Mouse (Mus musculus) embryo, embryonic 9.5 days (tissue): Measurements from ENCODE around the gene Fanci.
A peak's percentile ranks its signal among the peaks of the same experiment; 100 is the strongest.

ENCODE experiments used
- DNase-seq: peaks from one replicate; pipeline ENCODE4 v3.0.0-alpha.2; 2017; ENCODE audit errors: extremely low spot score

Fanci gene

DNA sequence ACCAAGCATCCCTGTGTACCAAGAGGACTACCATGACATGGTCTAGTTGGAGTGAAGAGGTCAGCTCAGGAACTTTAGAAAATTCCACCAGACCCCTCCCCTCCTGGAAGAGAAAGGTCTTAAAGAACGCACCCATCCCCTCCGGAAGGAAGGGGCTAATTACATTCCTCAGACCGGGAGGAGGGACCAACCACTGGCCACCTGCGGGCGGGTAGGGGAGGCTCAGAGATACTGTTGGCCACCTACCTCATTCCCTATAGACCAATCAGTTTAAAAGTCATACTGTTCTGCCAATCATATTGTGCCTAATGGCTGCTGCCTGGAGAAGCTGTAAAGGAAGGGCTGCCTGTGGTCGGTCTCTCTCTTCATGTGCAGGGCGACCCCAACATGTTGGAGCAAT, 3.7 kb upstream of the Fanci start:
- no peak for DNase-seq

DNA sequence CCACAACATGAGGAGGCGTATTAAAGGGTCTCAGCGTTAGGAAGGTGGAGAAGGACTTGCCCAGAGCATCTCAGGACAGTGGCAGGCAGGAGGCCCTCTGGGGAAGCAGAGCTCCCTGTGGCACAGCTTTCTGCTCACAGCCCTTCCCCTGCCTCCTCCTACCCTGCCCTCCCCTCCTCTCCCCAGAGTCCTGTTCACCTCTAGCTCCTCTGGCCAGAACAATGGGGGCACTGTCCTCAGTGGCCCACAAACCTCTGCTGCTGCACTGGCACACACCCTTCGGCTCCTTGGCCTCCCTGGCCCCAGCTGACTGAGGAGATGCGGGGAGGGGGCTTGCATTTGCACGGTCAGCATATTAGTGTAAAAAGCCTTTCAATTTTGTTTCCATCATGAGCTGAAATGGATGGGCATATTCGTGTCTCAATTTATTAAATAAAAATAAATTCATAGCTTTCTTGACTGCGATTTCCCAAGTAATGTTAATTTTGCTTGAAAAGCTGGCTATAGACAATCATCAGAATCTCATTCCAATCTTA, 3.0 kb upstream of the Fanci start:
- no peak for DNase-seq

DNA sequence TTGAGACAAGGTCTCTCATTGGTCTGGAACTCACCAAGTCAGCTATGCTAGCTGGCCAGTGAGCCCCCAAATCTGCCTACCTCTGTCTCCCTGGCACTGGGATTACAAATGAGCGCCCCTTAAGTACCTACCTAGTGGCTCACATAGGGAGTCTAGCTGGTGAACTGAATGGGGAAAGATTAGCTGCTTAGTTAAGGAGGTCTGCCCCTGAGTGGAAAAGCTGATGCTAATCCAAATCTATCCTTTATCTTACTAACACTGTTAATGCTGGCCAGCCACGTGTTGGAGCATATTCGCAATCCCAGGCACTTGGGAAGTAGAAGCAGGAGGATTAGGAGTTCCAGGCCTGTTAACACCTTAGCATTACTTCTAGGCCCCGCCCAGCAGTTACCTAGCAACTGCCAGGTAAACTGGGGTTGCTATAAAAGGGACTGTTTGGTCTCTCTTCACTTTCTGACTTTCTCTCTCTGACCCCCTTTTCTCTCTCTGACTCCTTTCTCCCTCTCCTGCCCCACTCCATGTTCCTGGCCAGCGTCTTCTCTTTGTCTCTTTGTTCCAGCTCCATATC, 1.5 kb upstream of the Fanci start:
- DNase-seq, result no peak

GRCm38 (mm10) chr7:79391471-79391870, 258 bp upstream of the Fanci start:
- no peak for DNase-seq

DNA sequence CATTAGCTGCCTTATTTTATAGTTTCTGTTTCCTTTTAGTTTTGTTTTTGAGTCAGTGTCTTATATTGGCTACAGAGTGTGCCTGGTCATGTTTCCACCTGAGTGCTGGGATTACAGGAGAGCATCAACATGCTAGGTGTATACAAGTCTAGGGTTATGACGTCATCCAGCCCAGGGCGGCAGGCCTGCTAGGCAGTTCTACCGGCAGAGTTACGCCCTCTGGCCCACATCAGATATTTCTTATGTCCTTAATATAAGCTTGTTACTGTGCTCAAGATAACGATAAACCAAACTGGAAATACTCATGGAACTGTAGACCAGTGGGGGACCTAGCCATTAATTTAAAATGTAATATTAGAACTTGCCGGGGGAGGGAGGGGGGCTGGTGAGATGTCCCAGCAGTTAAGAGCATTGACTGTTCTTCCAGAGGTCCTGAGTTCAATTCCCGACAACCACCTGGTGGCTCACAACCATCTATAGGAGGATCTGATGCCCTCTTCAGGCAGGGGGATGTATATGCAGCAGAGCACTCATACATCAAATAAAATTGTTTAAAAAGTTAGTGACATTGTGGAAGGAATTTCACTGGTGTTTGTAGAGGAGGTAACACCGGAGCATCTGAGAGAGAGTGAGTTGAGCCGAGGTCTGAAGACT, 1.3 kb downstream of the Fanci start:
- DNase-seq, result peak; percentile 31

DNA sequence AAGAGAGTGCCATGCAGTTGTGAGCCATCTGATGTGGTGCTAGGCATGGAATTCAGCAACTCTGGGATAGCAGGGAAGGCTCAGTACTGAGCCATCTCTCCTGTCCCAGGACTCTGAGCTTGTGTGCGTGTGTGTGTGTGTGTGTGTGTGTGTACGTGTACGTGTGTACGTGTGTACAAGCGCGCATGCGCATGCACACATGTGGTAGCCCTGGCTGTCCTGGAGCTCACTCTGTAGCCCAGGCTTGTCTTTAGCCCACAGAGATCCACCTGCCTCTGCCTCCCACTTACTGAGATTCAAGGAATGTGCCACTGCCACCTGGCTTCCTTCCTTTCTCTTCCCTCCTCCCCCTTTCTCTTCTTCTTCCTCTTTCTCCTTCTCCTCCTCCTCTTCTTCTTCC, 2.2 kb downstream of the Fanci start:
- no peak for DNase-seq

DNA sequence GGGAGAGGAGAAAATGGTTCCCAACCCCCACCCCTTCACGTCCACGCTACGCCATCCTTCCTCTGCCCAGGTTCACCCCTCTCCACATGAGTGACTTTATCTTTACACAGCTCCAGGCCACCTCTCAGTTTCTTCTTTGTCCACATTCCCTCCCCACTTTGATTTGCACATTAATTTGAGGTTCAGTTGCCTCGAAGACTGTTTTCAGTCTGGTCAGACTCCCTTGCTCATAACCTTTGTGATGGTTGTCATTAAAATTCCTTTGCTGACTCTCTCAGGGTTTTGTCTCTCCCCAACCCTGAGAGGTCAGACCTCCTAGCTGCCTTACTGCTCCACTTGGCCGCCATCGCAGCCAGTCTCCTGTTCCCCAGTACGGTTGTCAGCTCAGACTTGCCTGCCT, 2.9 kb downstream of the Fanci start:
- DNase-seq, result no peak

- no peak for DNase-seq
Observed at GRCm38 (mm10) chr7:79395186-79395585, 3.5 kb downstream of the Fanci start.

GRCm38 (mm10) chr7:79397446-79397963, 5.8 kb downstream of the Fanci start:
- no peak for DNase-seq

DNA sequence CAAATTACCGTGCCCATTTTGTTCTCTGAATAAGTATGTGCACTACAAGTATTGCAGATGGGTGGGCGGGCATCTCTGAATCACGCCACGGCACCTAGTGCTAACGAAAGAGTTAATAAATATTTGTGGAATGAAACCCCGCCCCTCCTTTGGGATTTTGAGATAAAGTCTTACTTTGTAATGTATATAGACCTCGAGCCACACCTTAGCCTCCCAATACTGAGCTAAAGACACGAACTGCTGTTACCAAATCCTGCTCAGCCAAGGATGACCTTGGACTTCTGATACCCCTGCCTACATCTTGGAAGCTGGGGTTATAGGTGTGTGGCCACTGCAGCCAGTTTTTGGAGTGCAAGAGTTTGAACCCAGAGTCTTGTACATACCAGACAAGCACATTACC, 6.7 kb downstream of the Fanci start:
- DNase-seq, result no peak

- no peak for DNase-seq
Observed at GRCm38 (mm10) chr7:79398971-79399370, 7.2 kb downstream of the Fanci start.

DNA sequence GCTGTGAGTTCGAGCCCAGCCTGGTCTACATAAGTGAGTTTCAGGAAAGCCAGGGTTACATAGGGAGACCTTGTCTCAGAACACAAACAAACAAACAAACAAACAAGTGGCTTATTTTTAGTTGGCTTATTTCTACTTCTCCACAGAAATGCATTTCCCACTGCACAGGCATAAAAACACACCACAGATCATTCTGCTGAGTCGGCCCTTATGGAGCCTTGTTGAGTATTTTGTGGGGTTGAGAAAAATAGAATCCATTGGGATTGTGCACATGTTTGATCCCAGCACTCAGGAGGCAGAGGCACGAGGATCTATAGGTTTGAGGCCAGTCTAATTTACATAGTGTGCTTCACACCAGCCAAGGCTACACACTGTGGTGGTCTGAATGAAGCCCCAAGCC, 8.6 kb downstream of the Fanci start:
- no peak for DNase-seq

DNA sequence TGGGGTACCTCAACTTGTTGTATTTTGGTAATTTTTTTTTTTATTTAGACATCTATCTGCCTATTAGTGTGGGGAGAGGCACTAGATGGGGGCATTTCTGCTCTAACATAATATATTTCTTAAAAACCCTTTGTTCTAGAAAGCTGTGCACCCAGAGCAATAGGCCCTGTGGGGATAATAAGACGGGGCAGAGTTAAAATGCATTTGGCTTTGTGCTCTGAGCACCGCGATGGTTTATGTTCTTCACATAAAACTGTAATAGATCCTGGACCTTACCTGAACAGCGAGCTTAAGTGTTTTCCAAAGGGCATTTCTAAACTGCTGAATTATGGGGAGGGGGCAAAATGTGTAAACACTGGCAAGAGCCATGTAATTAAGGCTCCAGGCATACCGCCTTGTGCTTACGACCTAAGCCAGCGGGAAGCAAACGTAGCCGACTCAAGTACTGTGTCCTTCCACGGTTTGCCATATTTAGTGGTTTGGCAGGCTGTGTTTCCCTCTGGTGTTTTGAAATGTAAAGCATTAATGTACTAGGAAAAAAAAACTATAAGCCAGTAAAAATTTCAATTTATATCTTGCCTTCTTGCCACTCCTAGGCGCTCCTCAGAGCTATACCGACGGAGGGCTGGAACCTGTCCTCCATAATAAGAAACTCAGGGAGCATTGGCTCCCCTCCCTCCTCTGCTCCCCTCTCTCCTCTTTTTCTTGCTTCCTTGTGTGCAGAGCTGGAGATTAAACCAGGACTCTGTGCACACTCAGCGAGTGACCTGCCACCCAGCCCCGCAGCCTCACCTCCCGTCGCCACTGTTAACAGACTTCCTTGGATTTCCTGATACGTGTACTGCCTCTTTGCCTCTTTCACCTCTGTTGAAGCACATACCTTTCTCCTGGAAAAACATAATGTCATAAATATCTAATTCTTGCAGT, 23.0 kb downstream of the Fanci start:
- DNase-seq, result no peak

GRCm38 (mm10) chr7:79419950-79420349, 28.2 kb downstream of the Fanci start:
- DNase-seq, result no peak

DNA sequence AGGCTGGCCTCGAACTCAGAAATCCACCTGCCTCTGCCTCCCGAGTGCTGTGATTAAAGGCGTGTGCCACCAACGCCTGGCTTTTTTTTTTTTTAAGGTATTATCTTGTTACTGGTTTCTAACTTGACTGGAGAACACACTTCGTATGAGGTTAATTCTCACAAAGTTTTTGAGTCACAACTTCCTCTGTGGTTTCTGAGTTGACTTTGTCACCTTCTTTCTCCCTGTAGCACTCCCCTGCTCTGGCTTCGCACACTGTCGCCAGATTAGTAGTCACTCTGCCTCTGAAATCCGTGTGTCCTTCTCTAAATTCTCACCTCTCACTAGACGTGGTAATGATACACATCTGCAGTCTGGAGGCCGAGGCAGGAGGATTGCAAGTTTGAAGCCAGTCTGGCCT, 31.1 kb downstream of the Fanci start:
- DNase-seq, result no peak

DNA sequence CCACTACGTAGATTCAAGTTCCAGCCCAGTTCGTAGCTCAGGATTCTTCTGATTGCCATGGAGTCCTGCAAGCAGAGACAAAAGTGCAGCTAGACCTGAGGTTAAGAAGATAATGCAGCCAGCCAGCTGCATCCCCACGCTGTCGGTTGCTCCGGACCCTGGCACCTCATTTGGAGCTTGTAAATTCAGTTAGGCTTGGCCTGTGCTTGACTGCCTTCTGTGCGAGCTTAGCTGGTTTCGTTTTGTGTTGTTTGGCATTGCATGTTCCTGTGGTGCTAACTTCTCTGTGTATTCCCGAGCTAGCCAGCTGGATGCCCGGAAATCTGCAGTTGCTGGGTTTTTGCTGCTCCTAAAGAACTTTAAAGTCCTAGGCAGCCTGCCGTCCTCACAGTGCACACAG, 34.1 kb downstream of the Fanci start:
- no peak for DNase-seq

- DNase-seq, result peak; percentile 14
Observed at GRCm38 (mm10) chr7:79428243-79428642, 36.5 kb downstream of the Fanci start.

DNA sequence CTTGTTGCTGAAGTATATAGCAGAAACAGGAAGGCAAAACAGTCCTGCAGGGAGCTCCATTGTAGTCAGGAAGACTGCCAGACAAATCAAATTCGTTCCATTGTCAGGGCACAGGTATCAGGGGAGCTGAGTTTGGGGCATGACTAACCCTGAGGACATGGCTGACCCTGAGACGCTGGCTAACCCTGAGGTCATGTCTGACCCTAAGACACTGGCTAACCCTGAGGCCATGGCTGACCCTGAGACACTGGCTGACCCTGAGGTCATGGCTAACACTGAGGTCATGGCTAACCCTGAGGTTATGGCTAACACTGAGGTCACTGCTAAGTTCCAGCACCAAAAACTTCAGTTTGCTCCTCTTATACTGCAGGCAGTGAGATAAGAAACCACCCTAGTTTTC, 48.3 kb downstream of the Fanci start:
- DNase-seq, result no peak

GRCm38 (mm10) chr7:79447048-79447447, 55.3 kb downstream of the Fanci start:
- DNase-seq, result no peak

GRCm38 (mm10) chr7:79447486-79447885, 55.8 kb downstream of the Fanci start:
- DNase-seq, result no peak

DNA sequence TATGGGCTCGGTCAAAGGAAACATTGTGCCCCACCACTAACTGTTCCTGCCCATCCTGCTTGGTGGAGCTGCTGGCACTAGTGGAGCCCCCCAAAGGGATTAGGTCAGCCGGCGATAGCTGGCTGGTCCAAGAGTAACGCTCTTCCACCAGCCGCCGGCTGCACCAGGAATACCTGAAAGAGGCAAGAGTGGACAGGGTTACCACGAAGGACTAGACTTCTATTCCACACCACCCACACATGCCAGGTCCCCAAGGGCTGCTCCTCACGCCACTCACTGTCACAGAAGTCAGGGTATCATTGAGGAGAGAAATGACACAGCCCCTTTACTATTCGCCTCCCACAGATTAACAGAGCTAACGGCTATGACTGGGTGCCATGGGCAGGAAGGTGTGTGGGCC, 70.0 kb downstream of the Fanci start:
- DNase-seq, result no peak

GRCm38 (mm10) chr7:79463376-79464077, 71.8 kb downstream of the Fanci start:
- DNase-seq, result no peak
